Mouse (Mus musculus) liver, postnatal 0 days (tissue): ENCODE results near the gene Rbp3.

Experiments
- CTCF ChIP-seq: sonication (generic); IDR thresholded peaks from 2 replicates; pipeline ENCODE4 v1.5.1; 2016; ENCODE audit warnings: antibody characterized with exemption, low read depth
- EP300 ChIP-seq: IDR thresholded peaks from 2 replicates; pipeline ENCODE4 v1.6.1; 2016; ENCODE audit warnings: antibody characterized with exemption, low read depth, mild to moderate bottlenecking

DNA sequence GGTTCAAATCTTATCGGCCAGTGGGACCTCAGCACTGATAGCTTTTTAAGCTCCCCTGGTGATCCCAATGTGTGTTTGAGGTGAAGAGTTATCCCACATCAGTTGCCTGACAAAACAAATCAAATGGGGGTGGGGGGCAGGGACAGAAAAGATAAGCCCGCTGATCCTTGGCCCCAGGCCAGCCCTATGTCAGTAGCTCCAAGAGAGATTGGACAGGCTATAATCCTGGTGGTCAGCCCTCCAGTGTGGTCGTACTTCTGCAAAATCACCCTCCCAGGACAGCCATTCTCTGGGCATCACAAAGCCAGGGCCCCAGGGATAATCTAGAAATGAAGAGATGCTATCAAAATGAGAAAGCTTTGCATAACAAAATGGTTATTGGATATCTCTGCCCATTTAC, 5.0 kb downstream of the Rbp3 start:
- TF ChIP-seq CTCF (no peak), EP300 (no peak)
